Mouse (Mus musculus) liver, embryonic 14.5 days (tissue): ENCODE data around the gene Slc13a5.

ENCODE experiments used
- CTCF ChIP-seq: IDR thresholded peaks from 2 replicates; pipeline ENCODE4 v1.5.1; 2016; ENCODE audit warnings: antibody characterized with exemption, low read depth, control low read depth
- EP300 ChIP-seq: IDR thresholded peaks from 2 replicates; pipeline ENCODE4 v1.6.1; 2016; ENCODE audit warnings: antibody characterized with exemption, low read depth

GRCm38 (mm10) chr11:72214591-72215409 lies 52.2 kb downstream of the Slc13a5 start:
- TF ChIP-seq CTCF (no peak; the same call in 1 of the 2 replicates), EP300 (no peak)
